Comparison of ENCODE assay signal across 8 mouse cellular contexts in the genomic region with DNA sequence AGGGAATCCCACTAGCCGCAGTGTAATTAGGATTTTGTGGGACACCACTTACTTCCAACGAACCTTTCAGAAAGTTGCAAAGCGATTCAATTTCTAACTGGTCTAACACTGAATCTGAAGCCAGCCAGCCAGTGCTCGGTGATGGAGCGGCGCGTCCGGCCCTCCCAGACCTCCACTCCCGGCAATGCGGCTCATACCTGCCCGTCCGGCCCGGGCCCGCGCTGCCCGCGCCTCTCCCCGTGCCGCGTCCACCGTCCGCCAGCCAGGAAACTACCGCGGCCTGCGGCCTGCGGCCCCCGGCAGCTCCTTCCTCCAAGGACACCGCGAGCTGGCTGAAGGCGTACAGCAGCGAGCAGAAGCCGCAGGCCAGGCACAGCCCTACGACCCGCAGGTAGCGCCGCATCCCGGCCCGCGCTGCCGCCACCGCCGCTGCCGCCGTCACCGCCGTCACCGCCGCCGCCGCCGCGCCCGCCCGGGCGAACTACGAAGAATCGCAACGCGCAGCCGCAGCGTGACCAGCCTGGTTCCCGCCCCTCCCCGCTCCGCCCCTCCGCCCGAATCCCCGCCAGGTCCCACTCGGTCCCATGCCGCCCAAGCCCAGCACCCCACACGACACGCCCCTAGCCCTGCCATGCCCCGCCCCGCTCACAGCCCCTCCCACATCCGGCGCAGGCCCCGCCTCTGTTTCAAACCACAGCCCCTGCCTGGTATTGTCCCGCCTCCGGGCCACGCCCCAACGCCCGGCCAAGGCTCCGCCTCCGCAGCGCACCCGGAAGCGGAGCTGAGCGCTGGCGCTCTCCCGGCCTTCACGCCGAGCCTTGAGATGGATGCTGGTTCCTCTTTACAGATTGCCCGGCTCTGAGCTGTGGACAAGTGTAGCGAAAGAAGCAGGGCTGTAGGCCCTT. TPM values are rescaled to one million over a fixed set of nuclear protein-coding genes. Genes with fewer than 3 reads are reported as not detected.
DNase-seq lines count a peak whose midpoint lies in the region; ATAC-seq and TF ChIP-seq lines count a peak whose summit lies in the region.

Gene Gxylt1, minus strand, starts transcription at position 501 of the 905 bp plus-strand sequence.

- H3K9me3 ChIP-seq in embryonic facial prominence, embryonic 13.5 days: no peaks in the 10 kb centered on the region
- H3K9me3 ChIP-seq in limb, embryonic 12.5 days: no peaks in the 10 kb centered on the region
- H3K9me3 ChIP-seq in midbrain, embryonic 15.5 days: no peaks in the 10 kb centered on the region

- peak within 1 kb of the TSS; percentile 89 for H3K9ac ChIP-seq in embryonic facial prominence, embryonic 13.5 days
- peak within 1 kb of the TSS; percentile 91 for H3K9ac ChIP-seq in limb, embryonic 12.5 days (replicated peaks)
- H3K9ac ChIP-seq in midbrain, embryonic 15.5 days: peak within 1 kb of the TSS; percentile 78

- under 1% methylated on average over 85 of the region's 93 CpGs for WGBS in embryonic facial prominence, embryonic 13.5 days
- under 1% methylated on average over 82 of the region's 93 CpGs for WGBS in kidney, adult 2 months
- 0% methylated on average over 72 of the region's 93 CpGs for WGBS in limb, embryonic 12.5 days
- WGBS in midbrain, embryonic 15.5 days: under 1% methylated on average over 89 of the region's 93 CpGs
- WGBS in spleen, adult 2 months: under 1% methylated on average over 80 of the region's 93 CpGs

- peak within 1 kb of the TSS; percentile 76 for H3K4me3 ChIP-seq in embryonic facial prominence, embryonic 13.5 days
- H3K4me3 ChIP-seq in kidney, adult 2 months (ENCODE audit: insufficient read depth, low read depth, low read length): peak within 1 kb of the TSS; percentile 89
- H3K4me3 ChIP-seq in limb, embryonic 12.5 days (replicated peaks): peak within 1 kb of the TSS; percentile 86
- H3K4me3 ChIP-seq in midbrain, embryonic 15.5 days: peak within 1 kb of the TSS; percentile 83
- H3K4me3 ChIP-seq in spleen, adult 2 months (ENCODE audit: extremely low read depth, insufficient read depth, insufficient read length): peak within 1 kb of the TSS; percentile 82

- peak within 1 kb of the TSS; percentile 94 for H3K27ac ChIP-seq in embryonic facial prominence, embryonic 13.5 days
- peak within 1 kb of the TSS; percentile 63 for H3K27ac ChIP-seq in kidney, adult 2 months (ENCODE audit: insufficient read depth, low read depth, low read length)
- peak within 1 kb of the TSS; percentile 93 for H3K27ac ChIP-seq in limb, embryonic 12.5 days
- H3K27ac ChIP-seq in midbrain, embryonic 15.5 days: peak within 1 kb of the TSS; percentile 91
- peak within 1 kb of the TSS; percentile 88 for H3K27ac ChIP-seq in spleen, adult 2 months (ENCODE audit: insufficient read depth, low read length)

- TF ChIP-seq CTCF in kidney, adult 2 months (conservative IDR thresholded peaks at IDR 0.05; ENCODE audit: insufficient read depth, insufficient read length, low read depth, low read length): no peak
- no peak for TF ChIP-seq CTCF in spleen, adult 2 months (IDR thresholded peaks at IDR 0.05; ENCODE audit: extremely low read depth, insufficient read depth, insufficient read length, insufficient replicate concordance)

- ATAC-seq in embryonic facial prominence, embryonic 13.5 days (ENCODE audit: insufficient number of reproducible peaks, insufficient read depth, low FRiP score, low TSS enrichment, low read depth): peak; percentile 98
- ATAC-seq in limb, embryonic 12.5 days (ENCODE audit: insufficient number of reproducible peaks, insufficient read depth, low FRiP score, low TSS enrichment, low read depth): peak; percentile 98
- ATAC-seq in midbrain, embryonic 15.5 days (replicated peaks): peak; percentile 97

- peak within 1 kb of the TSS; percentile 91 for H3K4me2 ChIP-seq in embryonic facial prominence, embryonic 13.5 days
- peak within 1 kb of the TSS; percentile 93 for H3K4me2 ChIP-seq in limb, embryonic 12.5 days
- peak within 1 kb of the TSS; percentile 92 for H3K4me2 ChIP-seq in midbrain, embryonic 15.5 days

- H3K27me3 ChIP-seq in embryonic facial prominence, embryonic 13.5 days: no peaks in the 10 kb centered on the region
- no peaks in the 10 kb centered on the region for H3K27me3 ChIP-seq in kidney, adult 2 months (replicated peaks; ENCODE audit: control insufficient read depth, insufficient read depth, low read length)
- H3K27me3 ChIP-seq in limb, embryonic 12.5 days: no peaks in the 10 kb centered on the region
- no peaks in the 10 kb centered on the region for H3K27me3 ChIP-seq in midbrain, embryonic 15.5 days (replicated peaks)
- H3K27me3 ChIP-seq in spleen, adult 2 months (ENCODE audit: control insufficient read depth, insufficient read depth, low read length): no peaks in the 10 kb centered on the region

- 0 out of 2 replicates have a peak, but pooled peaks cover 6% of the 10 kb centered on the region for H3K36me3 ChIP-seq in embryonic facial prominence, embryonic 13.5 days
- no peaks in the 10 kb centered on the region for H3K36me3 ChIP-seq in kidney, adult 2 months (ENCODE audit: control insufficient read depth, insufficient read depth, low read length)
- peaks cover 13% of the 10 kb centered on the region; the same call in 1 of the 2 replicates for H3K36me3 ChIP-seq in limb, embryonic 12.5 days
- no peaks in the 10 kb centered on the region for H3K36me3 ChIP-seq in midbrain, embryonic 15.5 days (replicated peaks)
- no peaks in the 10 kb centered on the region for H3K36me3 ChIP-seq in spleen, adult 2 months (ENCODE audit: control insufficient read depth, insufficient read depth, low read length)

- peak; percentile 70 for TF ChIP-seq POLR2A in kidney, adult 2 months (IDR thresholded peaks at IDR 0.05; ENCODE audit: low read depth, low read length)
- TF ChIP-seq POLR2A in spleen, adult 2 months (IDR thresholded peaks at IDR 0.05; ENCODE audit: low read depth, low read length): peak; percentile 93

- H3K4me1 ChIP-seq in embryonic facial prominence, embryonic 13.5 days: peaks cover 29% of the 10 kb centered on the region
- H3K4me1 ChIP-seq in kidney, adult 2 months (ENCODE audit: control insufficient read depth, insufficient read depth, low read length): peaks cover 8% of the 10 kb centered on the region; the same call in 1 of the 2 replicates
- peaks cover 28% of the 10 kb centered on the region for H3K4me1 ChIP-seq in limb, embryonic 12.5 days (replicated peaks)
- peaks cover 26% of the 10 kb centered on the region for H3K4me1 ChIP-seq in midbrain, embryonic 15.5 days
- H3K4me1 ChIP-seq in spleen, adult 2 months (ENCODE audit: control insufficient read depth, insufficient read depth, insufficient read length): peaks cover 13% of the 10 kb centered on the region; the same call in 1 of the 2 replicates

- DNase-seq in 3134 (ENCODE audit: extremely low read depth, insufficient read length, low spot score): peak; percentile 98
- DNase-seq in adrenal gland, postnatal 36 days: peak; percentile 100
- peak; percentile 99 to 100 for DNase-seq in heart, adult 18-20 months
- peak; percentile 100 for DNase-seq in kidney, adult 2 months
- peak; percentile 90 to 100 for DNase-seq in spleen, adult 2 months (ENCODE audit: low read depth in 1 of 2, low spot score in 2 of 2)

RNA-seq across cellular contexts. Expression of gene Gxylt1, which starts in this region (rescaled TPM):
- 10 to 100 TPM; 32.9 to 34.2 TPM for total RNA-seq in adrenal gland, postnatal 36 days (2021)
- polyA plus RNA-seq in embryonic facial prominence, embryonic 13.5 days (2015; fragmentation: Nextera tagmentation; extraction: Ambion mirVana): 16.7 and 19.1 TPM in 2 replicates
- total RNA-seq in heart, adult 18-20 months (2021): 10 to 100 TPM; 10.5 to 11.4 TPM
- 2.5 and 4.1 TPM in 2 replicates for polyA plus RNA-seq in kidney, adult 2 months (2012; rRNA removed)
- polyA plus RNA-seq in limb, embryonic 12.5 days (2016; fragmentation: Nextera tagmentation; extraction: Ambion mirVana): 25.9 and 28.4 TPM in 2 replicates
- polyA plus RNA-seq in midbrain, embryonic 15.5 days (2015; fragmentation: Nextera tagmentation; extraction: Ambion mirVana): 6.1 and 7.3 TPM in 2 replicates
- polyA plus RNA-seq in spleen, adult 2 months (2012; rRNA removed): 2.7 TPM in 2 replicates

Comparison
In these comparisons a context has a peak if more than half of its experiments do, and no peak if none do; other contexts are left out.
1. Peak in every context shown above with its lines: DNase-seq, ATAC-seq, H3K4me3 ChIP-seq and H3K27ac ChIP-seq.